Mouse (Mus musculus) brain, embryonic 14.5 days (tissue): ENCODE measurements around the gene Ankrd44.

ENCODE experiments used
- CTCF ChIP-seq: fragments of 200-500 bp; IDR thresholded peaks from 2 replicates; pipeline ENCODE4 v1.5.1; 2012; ENCODE audit warnings: inconsistent platforms, mild to moderate bottlenecking, moderate library complexity, borderline replicate concordance; ENCODE audit not compliant: insufficient read depth, insufficient read length; ENCODE audit errors: extremely low read depth
- POLR2A ChIP-seq: fragments of 200-500 bp; IDR thresholded peaks from 2 replicates; pipeline ENCODE4 v1.6.1; 2012; ENCODE audit warnings: mild to moderate bottlenecking, inconsistent platforms, borderline replicate concordance; ENCODE audit not compliant: poor library complexity, insufficient read depth, insufficient read length, severe bottlenecking; ENCODE audit errors: extremely low read depth

DNA sequence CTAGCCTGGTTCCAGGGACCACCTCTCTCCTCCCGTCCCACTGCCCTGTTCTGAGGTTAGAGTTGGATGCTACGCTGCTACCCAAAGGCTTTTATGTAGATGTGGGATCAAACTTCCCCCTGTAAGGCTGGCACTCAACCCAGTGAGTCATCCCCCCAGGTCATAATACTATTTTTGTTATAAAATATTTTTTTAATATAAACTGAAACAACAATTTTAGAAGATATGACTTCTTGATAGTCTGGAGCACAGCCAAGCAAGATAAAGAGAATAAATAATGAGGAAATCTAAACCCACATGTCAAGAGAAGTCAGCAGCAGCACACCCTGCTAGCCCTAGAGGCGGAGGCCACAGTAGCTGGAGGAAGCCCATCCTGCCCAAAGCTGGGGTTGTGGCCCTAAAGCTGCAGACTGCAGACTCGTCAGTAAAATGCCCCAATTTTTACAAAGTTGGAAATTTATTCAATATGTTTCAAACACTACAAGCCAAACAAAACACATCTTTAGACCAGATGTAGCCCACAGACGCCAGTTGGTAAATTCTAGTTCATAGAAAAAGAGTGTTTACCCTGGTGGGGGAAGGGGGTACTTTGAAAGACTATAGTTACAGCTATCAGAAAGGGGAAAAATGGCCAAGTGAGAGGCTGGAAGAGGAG, 79.7 kb downstream of the Ankrd44 start:
- TF ChIP-seq CTCF (no peak), POLR2A (no peak)
